ENCODE assay signal across 12 mouse cellular contexts in the genomic region with DNA sequence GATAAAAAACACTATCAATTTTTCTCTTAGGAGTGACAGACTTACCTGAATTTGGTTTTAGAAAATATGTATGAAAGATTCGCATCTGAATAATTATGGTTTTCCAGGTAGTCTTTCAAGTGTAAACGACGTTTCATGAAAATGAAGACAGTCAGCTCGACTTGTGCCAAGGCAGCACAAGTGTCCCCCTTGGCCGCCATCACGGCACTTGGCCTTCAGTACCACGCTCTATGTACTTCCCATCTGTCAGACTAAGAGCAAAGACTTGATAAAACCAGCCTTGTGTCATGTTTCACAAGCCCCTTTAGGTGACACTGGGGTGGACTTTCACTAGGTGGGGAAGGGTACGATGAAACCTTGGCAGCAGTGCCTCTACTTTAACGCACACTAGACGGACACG.
"Had no signal": no experiment of that assay in that cellular context is flagged by ENCODE, and none has a peak within 500 bp of the region (broad histone marks: within the 10 kb centered on the region; RNA-seq: fewer than 3 reads in every experiment).

No protein-coding gene starts in this region.

- DNase-seq: retina, postnatal 1 day; right cerebral cortex, adult 18-20 months; right cerebral cortex, postnatal 14 days; right cerebral cortex, postnatal 25 days; right cerebral cortex, postnatal 4 days; spleen, adult 18-20 months; thymus, adult 18-20 months; thymus, adult 2 months; thymus, postnatal 14 days; thymus, postnatal 25 days; thymus, postnatal 36 days; thymus, postnatal 4 days had no signal
